Mouse (Mus musculus): ENCODE results near the gene E2f2.

Gene E2f2

DNA sequence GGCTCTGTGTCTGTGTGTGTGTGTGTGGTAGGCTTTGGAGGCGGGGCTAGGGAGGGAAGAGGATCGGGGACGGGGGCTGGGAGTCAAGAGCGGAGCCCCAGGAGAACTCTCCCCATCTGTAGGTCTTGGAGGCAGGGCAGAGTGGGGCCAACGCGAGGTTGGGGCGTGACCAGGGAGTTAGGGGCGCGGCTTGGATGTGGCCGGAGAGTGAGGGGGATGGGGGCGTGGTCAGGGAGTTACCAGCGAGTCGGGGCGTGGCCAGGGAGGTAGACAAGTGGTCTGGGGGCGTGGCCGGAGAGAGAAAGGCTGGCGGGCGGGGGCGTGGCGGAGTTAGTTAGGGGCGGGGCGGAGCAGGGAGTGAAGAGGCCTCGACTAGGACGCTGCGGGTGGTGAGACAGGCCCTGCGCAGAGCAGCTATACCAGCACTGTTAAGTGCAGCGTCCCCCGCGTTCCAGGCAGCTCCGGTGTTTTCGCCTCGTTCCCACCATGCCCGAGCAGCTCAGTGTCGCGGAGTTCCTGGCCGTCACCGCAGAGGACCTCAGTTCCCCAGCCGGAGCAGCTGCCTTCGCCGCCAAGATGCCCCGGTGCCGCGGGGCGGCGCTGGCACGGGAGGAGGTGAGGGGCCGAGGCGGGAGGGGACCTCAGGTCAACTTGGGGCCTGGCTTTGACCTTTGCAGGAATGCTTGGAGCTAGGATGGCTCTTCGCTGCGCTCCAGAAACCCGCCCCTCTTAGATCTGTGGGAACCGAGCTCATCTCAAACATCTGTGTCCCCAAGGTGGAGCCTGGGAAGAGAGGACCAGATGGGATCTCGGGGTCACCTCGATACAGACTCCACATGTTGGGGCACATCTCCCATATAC is 34.1 kb downstream of the E2f2 start, which contains the start of gene Asap3:
Gene Asap3 (plus strand): TSS at position 333 of the 861 bp plus-strand sequence.
- DNase-seq = peak; percentile 99 to 100

DNA sequence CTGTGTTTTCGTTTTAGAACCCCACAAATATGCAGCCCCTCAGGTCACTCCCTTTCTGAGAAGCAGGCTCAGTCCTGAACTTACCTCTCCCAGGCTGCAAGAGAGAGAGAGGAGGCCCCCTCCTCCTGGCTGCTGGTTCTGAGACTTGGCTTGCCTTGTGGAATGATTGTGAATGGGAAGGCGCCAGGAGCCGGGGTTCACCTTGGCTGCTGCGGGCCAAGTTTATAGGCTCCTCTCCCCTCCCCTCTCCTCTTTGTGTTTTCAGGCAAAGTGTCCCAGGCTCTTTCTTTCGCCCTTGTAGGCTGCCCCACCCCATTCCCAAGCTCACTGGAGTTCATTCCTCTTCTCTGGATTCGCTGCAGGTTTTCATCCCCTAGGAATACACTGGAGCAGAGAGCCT is 34.7 kb downstream of the E2f2 start:
- DNase-seq = no peak

DNA sequence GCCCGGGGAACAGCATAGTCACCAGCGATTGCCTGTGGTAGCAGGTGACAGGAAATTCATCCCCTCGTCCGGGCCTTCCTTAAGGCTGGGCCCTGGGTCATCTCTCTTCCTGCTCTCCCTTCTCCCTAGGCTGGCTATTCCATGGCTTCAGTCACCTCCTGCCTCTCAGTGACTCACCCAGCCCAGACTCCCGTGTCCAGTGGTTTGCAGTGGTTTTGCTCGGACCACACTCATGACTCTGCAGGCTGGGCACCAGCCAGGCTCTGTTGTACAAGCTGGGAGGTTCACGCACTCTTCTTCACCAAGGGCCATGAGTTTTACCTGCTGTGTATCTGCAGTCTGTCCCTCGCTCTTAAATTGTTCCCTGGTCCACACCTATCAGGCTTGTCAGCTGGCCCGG is 38.7 kb downstream of the E2f2 start:
- no peak for DNase-seq

DNA sequence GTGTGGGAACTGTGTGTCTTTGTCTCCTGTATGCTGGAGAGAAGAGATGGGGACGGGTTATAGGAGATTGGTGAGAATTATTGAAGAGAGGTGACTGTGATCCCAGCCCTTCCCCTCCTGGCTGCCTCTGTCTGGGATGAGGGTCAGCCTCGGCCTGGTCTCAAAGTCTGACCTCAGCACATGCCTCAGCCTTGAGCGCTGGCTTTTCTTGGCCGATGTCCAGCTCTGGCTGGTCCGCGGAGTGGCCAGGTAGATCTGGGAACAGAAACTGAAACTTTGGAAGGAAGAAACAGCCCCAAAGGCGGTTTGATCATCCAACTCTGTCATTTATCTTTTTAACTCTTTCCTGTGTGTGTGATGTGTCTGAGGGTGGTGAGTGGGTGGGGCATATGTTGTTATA is 41.4 kb downstream of the E2f2 start:
- peak; percentile 85 to 92 for DNase-seq

DNA sequence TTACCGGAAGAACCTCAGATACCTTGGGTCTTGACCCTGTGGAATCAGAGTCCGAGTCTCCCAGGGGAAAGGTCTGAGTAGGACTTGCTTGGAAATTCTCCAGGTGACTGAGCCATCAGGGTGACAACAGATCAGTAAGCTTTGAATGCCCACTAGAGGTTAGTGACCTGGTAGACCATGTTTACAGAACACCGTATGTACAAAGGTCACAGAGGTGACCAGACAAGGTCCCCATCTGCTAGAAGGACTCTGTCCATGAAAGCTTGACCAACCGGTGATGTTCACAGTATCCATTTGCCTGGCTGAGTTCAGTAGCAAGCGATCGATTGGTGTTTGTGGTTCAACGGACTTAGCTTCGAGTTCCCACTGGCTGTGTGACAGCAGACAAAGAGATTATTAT is 42.6 kb downstream of the E2f2 start:
- DNase-seq = no peak

DNA sequence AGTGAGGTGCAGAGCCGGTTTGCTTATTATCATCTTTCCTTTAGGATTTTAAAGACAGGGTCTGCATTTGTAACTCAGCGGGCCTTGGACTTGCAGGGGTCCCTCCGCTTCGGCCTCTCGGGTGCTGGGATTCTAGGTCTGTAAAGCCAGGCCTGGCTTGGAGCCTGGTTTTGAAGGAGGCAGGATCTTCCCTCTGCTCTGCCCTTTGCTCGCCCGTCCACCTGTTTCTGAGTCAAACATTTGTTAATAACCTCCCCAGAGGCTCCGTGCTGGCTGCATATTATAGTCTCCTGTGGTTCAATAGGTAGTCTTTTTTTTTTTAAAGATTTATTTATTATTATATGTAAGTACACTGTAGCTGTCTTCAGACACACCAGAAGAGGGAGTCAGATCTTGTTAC is 43.4 kb downstream of the E2f2 start:
- peak; percentile 48 to 68 for DNase-seq

DNA sequence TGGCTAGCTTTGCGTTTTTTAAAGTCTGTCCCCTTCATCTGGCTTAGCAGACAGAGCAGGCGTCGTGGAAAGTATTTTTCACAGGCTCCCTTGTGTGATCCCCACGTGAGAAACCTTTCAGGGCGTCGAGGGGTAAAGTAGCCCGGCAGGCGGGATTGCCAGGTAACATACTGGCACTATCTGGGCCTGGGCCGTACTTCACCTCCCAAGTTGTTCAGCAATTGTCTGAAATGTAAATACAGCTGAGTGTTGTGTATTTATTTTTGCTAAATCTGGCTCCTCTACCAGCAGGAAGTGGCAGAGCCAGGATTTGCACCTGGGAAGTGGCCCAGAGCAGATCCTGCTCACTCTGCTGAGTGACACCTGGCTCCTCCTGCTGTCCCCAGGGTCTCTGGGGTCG is 44.9 kb downstream of the E2f2 start:
- DNase-seq = no peak

DNA sequence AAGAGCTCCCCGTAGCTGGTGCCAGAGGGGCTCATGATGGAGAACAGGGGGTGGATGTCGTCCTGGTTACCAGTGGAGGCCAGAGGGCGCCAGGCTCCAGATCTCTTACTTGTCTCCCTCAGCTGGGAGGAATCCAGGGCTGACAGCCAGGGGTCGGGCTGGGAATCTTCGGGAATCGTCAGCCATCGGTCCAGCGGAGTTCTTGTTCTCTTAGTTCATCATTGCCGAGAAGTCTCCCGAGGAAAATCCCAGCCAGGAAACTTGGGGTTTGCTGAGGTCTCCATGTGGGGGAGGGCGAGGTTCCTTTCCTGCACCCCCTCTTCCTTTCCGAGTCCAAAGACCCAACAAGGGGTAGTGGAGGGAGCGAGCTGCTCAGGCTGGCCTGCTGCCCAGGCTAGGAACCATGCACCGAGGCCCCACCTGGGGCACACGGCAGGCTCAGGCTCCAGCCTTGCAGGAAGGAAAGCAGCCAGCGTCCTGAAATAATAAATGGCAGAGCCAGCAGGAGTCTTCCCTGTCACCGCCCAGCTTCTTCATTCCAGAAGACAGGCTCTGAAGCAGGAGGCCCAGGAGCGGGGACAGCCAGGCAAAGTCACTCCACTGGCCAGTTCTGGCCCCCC is 46.5 kb downstream of the E2f2 start:
- peak; percentile 69 to 81 for DNase-seq

DNA sequence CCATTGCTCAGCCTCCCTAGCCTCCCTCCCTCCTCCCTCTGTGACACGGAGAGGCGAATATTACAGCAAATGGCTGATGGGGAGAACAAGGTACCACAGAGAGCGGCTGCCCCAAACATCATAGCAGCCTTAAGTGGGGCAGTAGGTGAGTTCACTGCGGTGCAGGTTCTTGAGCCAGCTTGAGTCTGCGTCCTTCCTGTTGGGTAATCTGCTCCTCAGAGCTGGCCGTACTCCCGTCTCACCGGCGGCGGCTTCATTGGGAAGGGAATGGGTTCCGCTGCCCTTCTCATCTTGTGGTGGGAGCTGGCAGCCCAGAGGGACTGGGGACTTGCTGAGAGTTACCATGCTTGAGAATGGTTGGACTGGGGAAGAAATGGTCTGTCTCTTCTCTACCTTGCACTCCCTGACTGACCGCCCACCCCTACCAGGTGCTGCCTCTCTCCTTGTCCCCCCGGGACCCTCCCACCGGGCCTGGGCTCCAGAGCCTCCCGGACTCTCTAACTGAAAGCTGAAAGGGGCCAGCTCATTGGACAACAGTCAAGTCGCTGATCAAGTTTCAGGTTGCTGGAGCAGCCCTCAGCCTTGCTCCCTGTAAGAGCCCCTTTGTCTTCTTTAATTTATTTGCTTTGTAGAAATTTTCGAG is 48.1 kb downstream of the E2f2 start:
- DNase-seq = no peak

DNA sequence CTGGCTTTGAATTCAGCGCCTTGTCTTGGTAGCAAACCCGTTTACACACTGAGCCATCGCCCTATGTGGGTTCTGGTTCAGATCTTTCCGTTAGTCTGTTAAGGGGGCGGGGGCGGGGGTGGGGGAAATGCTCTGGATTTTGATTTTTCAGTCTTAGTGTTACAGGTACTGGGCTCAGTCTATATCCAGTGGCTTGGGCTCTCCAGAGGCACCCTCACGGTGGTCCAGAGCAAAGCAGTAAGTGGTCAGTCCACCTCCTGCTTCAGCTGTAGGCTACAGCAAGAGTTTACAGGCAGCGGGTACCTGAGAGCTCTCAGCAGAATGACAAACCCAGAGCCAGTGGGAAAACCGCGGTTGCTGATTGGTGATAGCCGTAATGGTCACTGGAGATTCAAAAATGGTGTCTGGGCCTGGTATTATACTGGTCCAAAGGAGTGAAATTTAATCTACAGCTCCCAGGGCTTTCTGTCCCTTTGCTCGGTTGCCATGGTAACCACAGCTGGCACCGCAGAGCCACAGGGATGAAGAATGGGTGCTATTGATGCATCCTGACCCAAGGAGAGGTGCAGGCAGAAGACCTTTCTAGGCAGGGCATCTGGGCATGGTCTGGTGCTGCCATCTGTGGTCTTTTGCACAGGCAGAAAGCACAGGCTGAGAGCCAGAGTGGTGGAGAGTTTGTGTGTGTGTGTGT is 51.5 kb downstream of the E2f2 start:
- no peak for DNase-seq

DNA sequence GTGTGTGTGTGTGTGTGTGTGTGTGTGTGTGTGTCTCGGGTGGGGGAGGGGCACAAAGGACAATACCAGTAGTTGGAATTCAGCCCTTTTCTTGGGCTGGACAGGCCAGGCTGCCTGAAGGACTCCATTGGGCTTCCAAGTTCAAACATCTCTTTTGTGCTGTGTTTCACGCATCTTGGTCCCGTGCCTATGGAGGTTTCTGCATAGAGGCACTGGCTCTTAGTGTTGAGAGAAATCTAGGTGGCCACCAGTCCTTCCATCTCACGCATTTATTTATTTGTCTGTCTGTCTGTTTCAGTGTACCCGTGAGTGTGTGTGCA is 52.0 kb downstream of the E2f2 start:
- no peak for DNase-seq

DNA sequence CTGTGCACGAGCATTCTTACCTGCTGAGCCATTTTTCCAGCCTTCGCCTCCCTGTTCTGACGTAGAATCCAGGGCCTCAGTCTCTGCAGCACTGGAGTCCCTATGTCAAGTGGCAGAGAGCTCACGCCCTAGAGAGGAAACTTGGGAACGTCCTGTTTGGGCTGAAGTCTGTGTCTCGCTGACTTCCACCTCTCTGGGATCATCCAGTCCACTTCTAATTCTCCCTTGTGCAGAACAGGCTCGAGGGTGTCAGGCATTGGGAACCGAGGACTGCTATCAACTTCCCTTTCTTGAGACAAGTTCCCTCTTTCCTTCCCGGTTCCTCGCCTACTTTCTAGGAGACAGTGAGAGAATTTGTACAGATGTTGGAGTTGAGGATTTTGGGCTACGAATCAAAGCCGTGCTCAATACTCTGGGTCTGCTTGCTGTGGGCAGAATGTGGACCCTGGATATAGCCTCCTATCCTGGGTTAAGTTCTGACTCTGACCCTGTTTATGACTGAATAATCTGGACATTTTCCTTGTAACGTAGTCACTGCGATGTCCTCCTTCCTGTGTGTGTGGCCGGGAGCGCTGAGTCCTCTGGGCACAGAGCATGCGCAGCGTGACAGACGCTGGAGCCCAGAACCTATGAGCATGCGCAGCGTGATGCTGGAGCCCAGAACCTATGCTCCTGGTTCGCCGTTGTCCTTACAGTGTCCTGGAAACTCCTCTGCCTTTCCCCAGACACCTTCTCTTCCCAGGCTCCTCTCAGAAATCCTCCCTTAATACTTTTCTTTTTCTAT is 52.7 kb downstream of the E2f2 start:
- DNase-seq = no peak

DNA sequence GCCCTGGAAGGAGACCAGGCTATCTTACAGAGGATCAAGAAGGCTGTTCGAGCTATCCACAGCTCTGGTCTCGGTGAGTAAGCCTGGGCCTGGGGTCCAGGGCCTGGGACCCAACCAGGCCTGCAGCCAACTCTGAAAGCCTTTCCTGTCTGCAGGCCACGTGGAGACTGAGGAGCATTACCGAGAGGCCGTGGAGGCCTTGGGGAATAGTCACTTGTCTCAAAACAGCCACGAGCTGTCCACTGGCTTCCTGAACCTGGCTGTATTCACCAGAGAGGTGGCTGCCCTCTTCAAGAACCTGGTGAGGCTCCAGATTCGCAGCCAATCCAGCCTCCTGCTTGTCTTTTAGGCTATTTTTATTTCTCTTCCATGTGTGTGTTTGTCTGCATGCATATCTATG is 55.2 kb downstream of the E2f2 start:
- DNase-seq = no peak

DNA sequence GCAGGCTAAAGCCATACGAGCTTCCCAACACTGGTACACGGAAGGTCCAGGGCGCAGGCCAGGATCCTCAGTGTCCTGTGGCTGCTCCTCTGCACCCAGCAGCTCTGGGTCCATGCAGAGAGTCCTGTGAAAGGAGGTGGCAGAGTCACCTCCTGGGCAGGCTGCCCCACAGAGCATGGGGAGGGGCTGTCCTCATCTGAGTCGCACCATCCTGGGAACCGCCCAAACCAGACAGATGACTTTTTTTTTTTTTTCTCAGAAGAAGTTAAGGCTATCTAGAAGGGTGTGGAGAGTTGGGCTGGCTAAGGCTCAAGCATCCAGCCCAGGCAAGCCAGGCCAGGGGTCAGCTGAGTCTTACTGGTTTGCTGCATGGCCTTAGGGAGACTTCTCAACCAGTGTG is 56.4 kb downstream of the E2f2 start:
- DNase-seq = no peak

DNA sequence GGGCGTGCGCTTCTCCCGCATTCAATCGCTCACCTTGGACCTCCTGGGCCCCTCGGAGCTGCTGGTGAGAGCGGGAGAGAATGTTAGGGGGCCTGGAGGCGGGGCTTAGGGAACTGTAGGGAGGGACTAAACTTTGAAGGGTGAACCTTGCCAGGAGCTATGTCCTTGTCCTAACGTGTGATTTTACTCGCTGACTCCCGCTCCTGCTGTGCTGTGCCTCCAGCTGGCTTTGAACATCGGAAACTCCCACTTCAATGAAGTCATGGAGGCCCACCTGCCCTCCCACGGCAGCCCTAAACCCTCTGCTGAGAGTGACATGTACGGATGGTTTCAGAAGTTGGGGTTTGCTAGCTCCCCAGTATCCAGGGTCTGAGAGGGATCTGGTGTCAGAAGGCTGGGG is 66.5 kb downstream of the E2f2 start:
- DNase-seq = no peak

DNA sequence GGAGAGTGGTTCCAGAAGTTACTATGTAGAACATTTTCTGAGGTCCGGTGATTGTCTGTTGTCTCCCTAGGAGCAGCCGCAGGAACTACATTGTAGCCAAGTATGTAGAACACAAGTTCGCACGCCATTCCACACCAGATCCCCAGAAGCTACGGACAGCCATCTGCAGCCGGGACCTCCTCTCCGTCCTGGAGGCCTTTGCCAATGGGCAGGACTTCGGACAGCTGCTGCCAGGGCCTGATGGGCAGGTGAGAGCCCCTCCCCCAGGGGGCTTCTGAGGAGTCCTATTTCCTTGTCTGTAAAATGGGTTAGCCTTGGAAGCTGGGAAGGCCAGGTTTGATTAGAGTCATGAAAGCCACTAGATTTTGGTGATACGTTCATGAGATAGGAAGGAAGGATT is 66.9 kb downstream of the E2f2 start:
- no peak for DNase-seq

DNA sequence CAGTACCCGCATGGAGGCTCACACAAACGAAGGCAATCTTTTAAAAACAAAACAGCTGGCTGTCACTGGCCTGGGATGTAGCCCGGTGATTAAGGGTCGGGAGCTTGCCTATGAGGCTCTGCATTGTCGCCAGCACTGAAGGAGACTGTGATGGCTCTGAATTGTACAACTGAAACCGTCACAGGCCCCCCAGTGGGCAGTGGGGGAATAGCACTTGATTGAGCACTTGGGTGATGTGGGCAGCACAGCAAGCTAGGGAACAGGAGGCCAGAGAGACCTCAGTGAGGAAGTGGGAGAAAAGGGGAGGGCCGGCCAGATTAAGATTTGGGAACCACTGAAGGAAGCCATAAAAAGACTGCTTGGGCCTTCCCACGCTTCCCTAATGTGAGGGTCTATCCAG is 67.4 kb downstream of the E2f2 start:
- peak; percentile 84 to 92 for DNase-seq

DNA sequence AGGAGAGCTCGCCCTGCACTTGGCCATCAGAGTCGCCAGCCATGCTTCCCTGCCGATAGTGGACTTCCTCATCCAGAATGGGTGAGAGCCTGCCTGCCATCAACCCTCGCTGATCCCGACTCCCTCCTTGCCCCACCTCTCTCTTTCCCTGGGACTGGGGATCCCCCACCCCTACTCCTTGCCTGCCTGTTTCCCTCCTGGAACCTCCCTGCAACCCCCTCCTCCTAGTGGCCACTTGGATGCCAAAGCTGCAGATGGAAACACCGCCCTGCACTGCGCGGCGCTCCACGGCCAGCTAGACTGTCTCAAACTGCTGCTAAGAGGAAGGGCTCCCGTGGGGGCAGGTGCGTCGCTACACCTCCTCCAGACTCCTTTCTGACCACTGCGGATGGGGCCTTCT is 67.9 kb downstream of the E2f2 start:
- DNase-seq = no peak

DNA sequence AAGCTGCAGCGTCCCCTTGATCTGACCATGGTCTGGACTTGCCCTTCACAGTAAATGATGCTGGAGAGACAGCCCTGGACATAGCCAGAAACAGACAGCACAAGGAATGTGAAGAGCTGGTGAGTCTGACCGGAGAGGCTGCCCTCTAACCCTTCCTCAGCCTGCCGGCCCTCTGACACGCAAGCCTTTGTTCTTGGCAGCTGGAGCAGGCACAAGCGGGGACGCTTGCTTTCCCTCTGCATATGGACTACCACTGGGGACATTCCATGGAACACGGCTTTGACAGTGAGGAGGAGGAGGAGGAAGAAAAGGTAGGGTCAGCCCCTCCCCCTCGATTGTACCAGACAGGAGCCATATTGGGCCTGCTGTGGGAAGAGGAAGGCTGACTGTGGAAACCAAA is 68.8 kb downstream of the E2f2 start:
- no peak for DNase-seq

DNA sequence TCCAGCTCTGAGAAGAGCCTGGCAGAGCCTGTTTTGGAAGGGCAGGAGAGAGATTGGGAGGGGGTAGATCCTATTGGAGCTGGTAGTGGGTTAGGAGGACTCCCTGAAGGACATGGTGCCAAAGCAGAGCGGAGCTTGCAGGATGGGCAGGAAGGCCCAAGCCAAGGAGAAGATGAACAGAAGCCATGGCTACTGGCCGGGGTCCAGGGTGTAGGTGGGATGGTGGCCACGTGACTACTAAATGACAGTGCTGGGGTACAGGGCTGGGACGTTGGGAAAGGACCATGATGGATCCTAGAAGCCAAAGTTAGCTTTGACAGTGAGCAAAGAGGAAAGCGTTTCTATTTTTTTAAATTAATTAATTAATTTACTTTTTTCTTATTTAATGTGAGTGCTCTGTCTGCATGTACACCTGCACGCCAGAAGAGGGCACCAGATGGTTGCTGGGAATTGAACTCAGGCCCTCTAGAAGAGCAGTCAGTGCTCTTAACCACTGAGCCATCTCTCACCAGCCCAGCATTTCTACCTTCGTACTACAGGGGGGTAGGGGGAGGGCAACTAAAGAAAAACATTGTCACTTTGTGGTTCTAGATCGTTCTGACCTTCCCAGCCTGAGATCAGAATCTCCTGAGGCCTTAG is 70.0 kb downstream of the E2f2 start:
- peak; percentile 52 to 60 for DNase-seq

DNA sequence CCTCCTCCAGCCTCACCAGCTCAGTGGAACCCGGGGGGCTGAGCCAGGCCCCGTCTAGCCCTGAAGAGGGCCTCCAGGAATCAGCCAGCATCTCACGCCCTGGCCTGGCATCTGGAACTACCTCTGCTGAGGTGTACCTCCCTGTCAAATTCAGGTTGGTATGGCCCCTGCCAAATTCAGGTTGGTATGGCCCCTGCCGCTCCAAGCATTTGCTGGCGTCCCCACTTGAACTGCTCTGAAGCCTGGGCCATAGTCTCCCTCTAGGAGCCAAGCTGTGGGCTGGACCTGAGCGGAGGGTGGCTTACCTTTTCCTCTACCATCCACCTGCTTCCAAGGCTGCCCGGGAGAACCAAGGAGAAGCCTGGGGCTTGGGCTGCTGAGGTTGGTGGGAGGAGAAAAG is 70.5 kb downstream of the E2f2 start:
- no peak for DNase-seq

DNA sequence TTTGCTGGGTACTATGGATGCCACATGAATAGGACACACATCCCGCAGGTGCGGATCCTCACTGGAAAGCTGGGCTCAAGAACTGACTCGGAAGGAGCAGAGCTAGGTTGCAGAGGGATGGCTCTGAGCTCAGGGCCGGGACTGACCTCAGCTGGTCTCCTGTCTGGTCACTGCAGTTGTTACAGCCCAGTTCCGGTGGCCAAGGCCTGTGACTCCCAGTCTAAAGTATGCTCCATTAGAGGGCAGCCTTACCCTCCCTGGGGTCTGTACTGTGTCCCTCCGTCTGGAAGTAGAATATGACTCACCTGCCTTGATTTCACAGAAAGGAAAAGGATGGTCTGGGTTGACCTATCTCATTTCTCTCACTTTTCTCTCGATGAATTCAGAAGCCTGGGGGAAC is 72.0 kb downstream of the E2f2 start:
- DNase-seq = no peak

Data from kidney, postnatal 25 days (tissue).